In the genomic region with DNA sequence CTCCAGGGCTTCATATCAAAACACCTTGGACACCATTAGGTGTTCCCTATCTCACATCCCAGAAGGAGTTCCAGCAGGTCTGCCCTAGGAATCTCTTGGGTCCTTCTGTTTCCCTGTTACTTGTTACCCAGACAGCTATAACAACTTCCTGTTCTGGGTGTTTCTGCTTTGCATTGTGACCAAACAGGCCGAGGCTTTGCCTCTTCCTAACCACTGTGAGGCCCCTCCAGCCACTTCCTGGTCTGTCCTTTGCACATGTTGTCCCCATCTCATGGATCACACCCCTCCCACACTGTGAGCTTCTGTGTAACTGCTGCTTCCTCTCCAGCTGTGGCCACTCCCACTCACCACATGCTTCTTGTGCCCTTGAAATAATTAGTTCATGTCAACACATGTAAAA, we compare ENCODE assay signal across 8 mouse cellular contexts. TPM values are rescaled to one million over a fixed set of nuclear protein-coding genes. Genes with fewer than 3 reads are reported as not detected.
A peak's percentile ranks its signal among the peaks of the same experiment; 100 is the strongest.
DNase-seq lines count a peak whose midpoint lies in the region; ATAC-seq and TF ChIP-seq lines count a peak whose summit lies in the region.

No protein-coding gene starts in this region.

- WGBS in kidney, adult 2 months = 7% methylated on average over 1 of the region's 1 CpGs
- WGBS in liver, embryonic 16.5 days (ENCODE audit: insufficient replicate concordance) = 7% methylated on average over 1 of the region's 1 CpGs
- WGBS in hindbrain, embryonic 14.5 days = 78% methylated on average over 1 of the region's 1 CpGs
- 85% methylated on average over 1 of the region's 1 CpGs for WGBS in midbrain, embryonic 13.5 days

- no peak overlapping the region for H3K4me3 ChIP-seq in kidney, adult 2 months (ENCODE audit: insufficient read depth, low read depth, low read length)
- no peak overlapping the region for H3K4me3 ChIP-seq in liver, embryonic 16.5 days (ENCODE audit: low read depth, low read length)
- H3K4me3 ChIP-seq in hindbrain, embryonic 14.5 days (replicated peaks; ENCODE audit: low read length) = no peak overlapping the region
- H3K4me3 ChIP-seq in midbrain, embryonic 13.5 days (replicated peaks) = no peak overlapping the region

- peak overlapping the region; percentile 78 for H3K4me2 ChIP-seq in liver, embryonic 16.5 days (ENCODE audit: low read depth, low read length)
- no peak overlapping the region for H3K4me2 ChIP-seq in hindbrain, embryonic 14.5 days (replicated peaks)
- H3K4me2 ChIP-seq in midbrain, embryonic 13.5 days (replicated peaks) = no peak overlapping the region

- peak overlapping the region; percentile 60 for H3K9ac ChIP-seq in liver, embryonic 16.5 days (ENCODE audit: low read depth, low read length)
- no peak overlapping the region for H3K9ac ChIP-seq in hindbrain, embryonic 14.5 days
- no peak overlapping the region for H3K9ac ChIP-seq in midbrain, embryonic 13.5 days (replicated peaks)

- ATAC-seq in erythroblast, adult 5-6 weeks (replicated peaks; ENCODE audit: low FRiP score, poor library complexity, severe bottlenecking) = peak; percentile 37
- ATAC-seq in liver, embryonic 16.5 days (ENCODE audit: low read depth) = peak; percentile 27
- ATAC-seq in hindbrain, embryonic 14.5 days (ENCODE audit: low FRiP score) = no peak
- no peak for ATAC-seq in midbrain, embryonic 13.5 days

- TF ChIP-seq CTCF in kidney, adult 2 months (conservative IDR thresholded peaks at IDR 0.05; ENCODE audit: insufficient read depth, insufficient read length, low read depth, low read length) = no peak

- no peaks in the 10 kb centered on the region for H3K27me3 ChIP-seq in kidney, adult 2 months (replicated peaks; ENCODE audit: control insufficient read depth, insufficient read depth, low read length)
- no peaks in the 10 kb centered on the region for H3K27me3 ChIP-seq in liver, embryonic 16.5 days (ENCODE audit: control insufficient read depth, insufficient read depth, low read depth, low read length)
- H3K27me3 ChIP-seq in hindbrain, embryonic 14.5 days (ENCODE audit: control insufficient read depth, insufficient read depth, low read length) = no peaks in the 10 kb centered on the region
- no peaks in the 10 kb centered on the region for H3K27me3 ChIP-seq in midbrain, embryonic 13.5 days

- no peaks in the 10 kb centered on the region for H3K36me3 ChIP-seq in kidney, adult 2 months (ENCODE audit: control insufficient read depth, insufficient read depth, low read length)
- H3K36me3 ChIP-seq in liver, embryonic 16.5 days (ENCODE audit: control insufficient read depth, insufficient read depth) = peaks cover 33% of the 10 kb centered on the region
- no peaks in the 10 kb centered on the region for H3K36me3 ChIP-seq in hindbrain, embryonic 14.5 days (replicated peaks; ENCODE audit: control insufficient read depth, insufficient read depth)
- peaks cover 9% of the 10 kb centered on the region; the same call in 1 of the 2 replicates for H3K36me3 ChIP-seq in midbrain, embryonic 13.5 days

- H3K9me3 ChIP-seq in liver, embryonic 16.5 days (replicated peaks; ENCODE audit: control insufficient read depth, low read length) = no peaks in the 10 kb centered on the region
- H3K9me3 ChIP-seq in hindbrain, embryonic 14.5 days (ENCODE audit: control insufficient read depth, low read length) = no peaks in the 10 kb centered on the region
- H3K9me3 ChIP-seq in midbrain, embryonic 13.5 days = no peaks in the 10 kb centered on the region

- peak; percentile 50 for DNase-seq in urinary bladder, postnatal 14 days (ENCODE audit: low spot score)
- DNase-seq in urinary bladder, postnatal 4 days (ENCODE audit: low spot score in 2 of 2) = no peak
- DNase-seq in kidney, adult 2 months = peak; percentile 55
- DNase-seq in spleen, postnatal 4 days (ENCODE audit: low spot score in 2 of 2) = peak; percentile 75 to 83
- DNase-seq in hindbrain, embryonic 14.5 days (ENCODE audit: low spot score) = no peak

- TF ChIP-seq POLR2A in kidney, adult 2 months (IDR thresholded peaks at IDR 0.05; ENCODE audit: low read depth, low read length) = no peak

- no peak overlapping the region for H3K27ac ChIP-seq in kidney, adult 2 months (ENCODE audit: insufficient read depth, low read depth, low read length)
- H3K27ac ChIP-seq in liver, embryonic 16.5 days (ENCODE audit: low read length) = peak overlapping the region; percentile 97
- H3K27ac ChIP-seq in hindbrain, embryonic 14.5 days = no peak overlapping the region
- no peak overlapping the region for H3K27ac ChIP-seq in midbrain, embryonic 13.5 days

- H3K4me1 ChIP-seq in kidney, adult 2 months (ENCODE audit: control insufficient read depth, insufficient read depth, low read length) = no peaks in the 10 kb centered on the region
- peaks cover 50% of the 10 kb centered on the region for H3K4me1 ChIP-seq in liver, embryonic 16.5 days (ENCODE audit: control insufficient read depth, low read depth, low read length)
- H3K4me1 ChIP-seq in hindbrain, embryonic 14.5 days (replicated peaks; ENCODE audit: control insufficient read depth, insufficient read depth, low read length) = 0 out of 2 replicates have a peak, but pooled peaks cover 6% of the 10 kb centered on the region
- H3K4me1 ChIP-seq in midbrain, embryonic 13.5 days (replicated peaks) = 0 out of 2 replicates have a peak, but pooled peaks cover 3% of the 10 kb centered on the region

RNA-seq across cellular contexts. Expression of a gene that starts 17.8 kb away (rescaled TPM):
- 12.1 and 12.9 TPM in 2 replicates for total RNA-seq in erythroblast, adult 5-6 weeks (2015; ENCODE audit: low replicate concordance)
- total RNA-seq in erythroblast, adult 5-6 weeks (2017; ENCODE audit: low replicate concordance) = 11.6 and 14.8 TPM in 2 replicates
- 1.5 and 3.8 TPM in 2 replicates for polyA plus RNA-seq in kidney, adult 2 months (2012; rRNA removed)
- polyA plus RNA-seq in liver, embryonic 16.5 days (2015; fragmentation: Nextera tagmentation; extraction: Ambion mirVana) = 15.8 and 16.3 TPM in 2 replicates
- polyA plus RNA-seq in hindbrain, embryonic 14.5 days (2014; fragmentation: Nextera tagmentation; extraction: Ambion mirVana) = 4.3 and 5.0 TPM in 2 replicates
- polyA plus RNA-seq in midbrain, embryonic 13.5 days (2015; fragmentation: Nextera tagmentation; extraction: Ambion mirVana) = 2.7 and 3.5 TPM in 2 replicates

Comparison
In these comparisons a context has a peak if more than half of its experiments do, and no peak if none do; other contexts are left out.
1. DNase-seq: peak in urinary bladder, postnatal 14 days (single experiment), kidney, adult 2 months (single experiment) and spleen, postnatal 4 days (2 of 2); none in urinary bladder, postnatal 4 days (0 of 2) and hindbrain, embryonic 14.5 days (single experiment).
2. ATAC-seq: peak in erythroblast, adult 5-6 weeks (single experiment) and liver, embryonic 16.5 days (single experiment); none in hindbrain, embryonic 14.5 days (single experiment) and midbrain, embryonic 13.5 days (single experiment).